Mouse (Mus musculus) intestine, embryonic 14.5 days (tissue): ENCODE measurements around the gene Tpmt. TPM values are rescaled to one million over a fixed set of nuclear protein-coding genes. Genes with fewer than 3 reads are reported as not detected.

Experiments used
- ATAC-seq: fragments of 200-750 bp; cut with Nextera tagmentation; replicated peaks from 2 replicates; pipeline ENCODE4 v1.8.0; 2017; ENCODE audit warnings: low read depth, moderate number of reproducible peaks, moderate TSS enrichment, moderate library complexity; ENCODE audit not compliant: low FRiP score, low TSS enrichment
- DNase-seq: peaks from one replicate; pipeline ENCODE4 v3.0.0-alpha.2; 2018; ENCODE audit warnings: low spot score
- H3K27ac ChIP-seq: fragments of 300-500 bp; sonication (generic); 2 replicates; pipeline ENCODE4 v1.5.1; 2014; ENCODE audit warnings: low read depth, mild to moderate bottlenecking, control low read depth
- H3K27me3 ChIP-seq: fragments of 300-500 bp; sonication (generic); replicated peaks from 2 replicates; pipeline ENCODE4 v1.6.1; 2014; ENCODE audit warnings: low read length, control low read depth; ENCODE audit not compliant: control insufficient read depth, insufficient read depth
- H3K36me3 ChIP-seq: fragments of 300-500 bp; sonication (generic); 2 replicates; pipeline ENCODE4 v1.6.1; 2014; ENCODE audit warnings: low read length, control low read depth; ENCODE audit not compliant: control insufficient read depth, insufficient read depth
- H3K4me1 ChIP-seq: fragments of 300-500 bp; sonication (generic); replicated peaks from 2 replicates; pipeline ENCODE4 v1.6.1; 2014; ENCODE audit warnings: low read length, control low read depth, mixed read lengths; ENCODE audit not compliant: control insufficient read depth, insufficient read depth
- H3K4me2 ChIP-seq: fragments of 300-500 bp; sonication (generic); 2 replicates; pipeline ENCODE4 v1.6.1; 2014; ENCODE audit warnings: low read length
- H3K4me3 ChIP-seq: fragments of 300-500 bp; sonication (generic); 2 replicates; pipeline ENCODE4 v1.5.1; 2014; ENCODE audit warnings: low read depth, low read length, control low read depth, mixed read lengths
- H3K9ac ChIP-seq: fragments of 300-500 bp; sonication (generic); 2 replicates; pipeline ENCODE4 v1.6.1; 2014; ENCODE audit warnings: mild to moderate bottlenecking, low read length
- H3K9me3 ChIP-seq: fragments of 300-500 bp; sonication (generic); 2 replicates; pipeline ENCODE4 v1.6.1; 2016; ENCODE audit warnings: low read length, control low read depth; ENCODE audit not compliant: control insufficient read depth
- WGBS: fragments of 180-500 bp; shearing (Covaris S2); extraction: QIAGEN DNeasy Blood & Tissue Kit; methylation state at CpG from one replicate; pipeline ENCODE4 v1.1.7; 2014; 5-methylcytosine and 5-hydroxymethylcytosine counted together
- polyA plus RNA-seq: library from polyadenylated mRNA; unstranded; fragments of >200 nt; fragmentation: Nextera tagmentation; extraction: Ambion mirVana; gene quantifications from 2 replicates; pipeline ENCODE4 v1.2.1, GENCODE M21; 2014

The Tpmt gene
- polyA plus RNA-seq, 1 experiment from 2014 or later = 25.4 TPM

- H3K4me2 ChIP-seq = no peak overlapping the region
- H3K9ac ChIP-seq = no peak overlapping the region
- no peak for ATAC-seq
- H3K36me3 ChIP-seq = peaks cover 36% of the 10 kb centered on the region
- no peak for DNase-seq
- H3K27ac ChIP-seq = no peak overlapping the region
- no peaks in the 10 kb centered on the region for H3K9me3 ChIP-seq
- H3K4me3 ChIP-seq = no peak overlapping the region
- no peaks in the 10 kb centered on the region for H3K27me3 ChIP-seq
- WGBS = 94% methylated on average over 13 of the region's 13 CpGs
- no peaks in the 10 kb centered on the region for H3K4me1 ChIP-seq
Measured at GRCm38 (mm10) chr13:47071871-47072270, 27.3 kb upstream of the Tpmt start.

- no peak overlapping the region for H3K4me2 ChIP-seq
- H3K4me1 ChIP-seq = no peaks in the 10 kb centered on the region
- peaks cover 36% of the 10 kb centered on the region for H3K36me3 ChIP-seq
- no peak overlapping the region for H3K4me3 ChIP-seq
- H3K9me3 ChIP-seq = no peaks in the 10 kb centered on the region
- 78% methylated on average over 15 of the region's 15 CpGs for WGBS
- no peaks in the 10 kb centered on the region for H3K27me3 ChIP-seq
- H3K9ac ChIP-seq = no peak overlapping the region
- ATAC-seq (no peak), DNase-seq (no peak)
- H3K27ac ChIP-seq = no peak overlapping the region
Measured at GRCm38 (mm10) chr13:47070329-47071080, 26.0 kb upstream of the Tpmt start.

- no peak for DNase-seq
- WGBS = 86% methylated on average over 6 of the region's 6 CpGs
- ATAC-seq = no peak
- Histone ChIP-seq H3K9ac (no peak overlapping the region), H3K36me3 (peaks cover 31% of the 10 kb centered on the region), H3K27me3 (no peaks in the 10 kb centered on the region), H3K9me3 (no peaks in the 10 kb centered on the region), H3K4me2 (no peak overlapping the region), H3K27ac (no peak overlapping the region), H3K4me3 (no peak overlapping the region), H3K4me1 (no peaks in the 10 kb centered on the region)
Measured at GRCm38 (mm10) chr13:47067001-47067400, 22.5 kb upstream of the Tpmt start.

GRCm38 (mm10) chr13:47066516-47066915, 22.0 kb upstream of the Tpmt start:
- Histone ChIP-seq H3K4me1 (no peaks in the 10 kb centered on the region), H3K27ac (peak overlapping the region; percentile 51; the same call in 1 of the 2 replicates), H3K4me3 (no peak overlapping the region), H3K9ac (no peak overlapping the region), H3K36me3 (peaks cover 27% of the 10 kb centered on the region), H3K4me2 (no peak overlapping the region), H3K27me3 (no peaks in the 10 kb centered on the region), H3K9me3 (no peaks in the 10 kb centered on the region)
- 91% methylated on average over 10 of the region's 10 CpGs for WGBS
- DNase-seq (no peak), ATAC-seq (no peak)

GRCm38 (mm10) chr13:47063985-47064760, 19.6 kb upstream of the Tpmt start:
- Histone ChIP-seq H3K36me3 (peaks cover 42% of the 10 kb centered on the region), H3K4me1 (no peaks in the 10 kb centered on the region), H3K9ac (no peak overlapping the region), H3K9me3 (no peaks in the 10 kb centered on the region), H3K4me3 (no peak overlapping the region), H3K4me2 (no peak overlapping the region), H3K27ac (no peak overlapping the region), H3K27me3 (no peaks in the 10 kb centered on the region)
- DNase-seq = no peak
- WGBS = 74% methylated on average over 15 of the region's 15 CpGs
- ATAC-seq = no peak

- Histone ChIP-seq H3K27ac (no peak overlapping the region), H3K27me3 (no peaks in the 10 kb centered on the region), H3K9ac (no peak overlapping the region), H3K9me3 (no peaks in the 10 kb centered on the region), H3K36me3 (peaks cover 39% of the 10 kb centered on the region), H3K4me3 (no peak overlapping the region), H3K4me2 (no peak overlapping the region), H3K4me1 (no peaks in the 10 kb centered on the region)
- WGBS = 92% methylated on average over 17 of the region's 17 CpGs
- DNase-seq (no peak), ATAC-seq (no peak)
Measured at GRCm38 (mm10) chr13:47062756-47063155, 18.2 kb upstream of the Tpmt start.

GRCm38 (mm10) chr13:47056781-47057180, 12.2 kb upstream of the Tpmt start:
- Histone ChIP-seq H3K4me2 (no peak overlapping the region), H3K9me3 (no peaks in the 10 kb centered on the region), H3K36me3 (peaks cover 56% of the 10 kb centered on the region), H3K4me3 (no peak overlapping the region), H3K27me3 (no peaks in the 10 kb centered on the region), H3K9ac (no peak overlapping the region), H3K27ac (no peak overlapping the region), H3K4me1 (no peaks in the 10 kb centered on the region)
- DNase-seq (no peak), ATAC-seq (no peak)
- WGBS = 89% methylated on average over 5 of the region's 5 CpGs

- DNase-seq (no peak), ATAC-seq (no peak)
- Histone ChIP-seq H3K9ac (no peak overlapping the region), H3K27ac (no peak overlapping the region), H3K4me2 (no peak overlapping the region), H3K27me3 (no peaks in the 10 kb centered on the region), H3K9me3 (no peaks in the 10 kb centered on the region), H3K4me1 (no peaks in the 10 kb centered on the region), H3K36me3 (peaks cover 59% of the 10 kb centered on the region), H3K4me3 (no peak overlapping the region)
- WGBS = 87% methylated on average over 11 of the region's 11 CpGs
Measured at GRCm38 (mm10) chr13:47056126-47056525, 11.6 kb upstream of the Tpmt start.
